Mouse (Mus musculus) kidney, postnatal 0 days (tissue): ENCODE measurements around the gene Tenm4. TPM values are rescaled to one million over a fixed set of nuclear protein-coding genes. Genes with fewer than 3 reads are reported as not detected.

Source experiments
- ATAC-seq: fragments of 200-750 bp; cut with Nextera tagmentation; replicated peaks from 2 replicates; pipeline ENCODE4 v1.8.0; 2017; ENCODE audit warnings: low read depth, moderate number of reproducible peaks, moderate TSS enrichment, moderate library complexity; ENCODE audit not compliant: low FRiP score
- DNase-seq: peaks from one replicate; pipeline ENCODE4 v3.0.0-alpha.2; 2016; ENCODE audit warnings: low spot score
- H3K27ac ChIP-seq: fragments of 300-500 bp; sonication (generic); 2 replicates; pipeline ENCODE4 v1.5.1; 2014; ENCODE audit warnings: mild to moderate bottlenecking
- H3K27me3 ChIP-seq: fragments of 300-500 bp; sonication (generic); 2 replicates; pipeline ENCODE4 v1.6.1; 2014; ENCODE audit warnings: low read length, mixed read lengths; ENCODE audit not compliant: insufficient read depth
- H3K36me3 ChIP-seq: fragments of 300-500 bp; sonication (generic); 2 replicates; pipeline ENCODE4 v1.6.1; 2014; ENCODE audit warnings: low read length, mixed read lengths; ENCODE audit not compliant: insufficient read depth
- H3K4me1 ChIP-seq: fragments of 300-500 bp; sonication (generic); replicated peaks from 2 replicates; pipeline ENCODE4 v1.6.1; 2014; ENCODE audit warnings: antibody characterized with exemption, low read length, mixed read lengths; ENCODE audit not compliant: insufficient read depth
- H3K4me2 ChIP-seq: fragments of 300-500 bp; sonication (generic); 2 replicates; pipeline ENCODE4 v1.6.1; 2014; ENCODE audit warnings: mild to moderate bottlenecking, low read length, moderate library complexity, mixed read lengths
- H3K4me3 ChIP-seq: fragments of 300-500 bp; sonication (generic); replicated peaks from 2 replicates; pipeline ENCODE4 v1.5.1; 2014; ENCODE audit warnings: low read depth, low read length
- H3K9ac ChIP-seq: fragments of 300-500 bp; sonication (generic); 2 replicates; pipeline ENCODE4 v1.6.1; 2014; ENCODE audit warnings: low read depth, low read length
- H3K9me3 ChIP-seq: fragments of 300-500 bp; sonication (generic); replicated peaks from 2 replicates; pipeline ENCODE4 v1.6.1; 2016; ENCODE audit warnings: low read length, inconsistent platforms, mixed read lengths
- CTCF ChIP-seq: IDR thresholded peaks from 2 replicates; pipeline ENCODE4 v1.5.1; 2016; ENCODE audit warnings: antibody characterized with exemption, low read depth, mild to moderate bottlenecking, moderate library complexity
- WGBS: fragments of 180-500 bp; shearing (Covaris S2); extraction: QIAGEN DNeasy Blood & Tissue Kit; methylation state at CpG from one replicate; pipeline ENCODE4 v1.1.7; 2014; 5-methylcytosine and 5-hydroxymethylcytosine counted together
- polyA plus RNA-seq: library from polyadenylated mRNA; unstranded; fragments of >200 nt; fragmentation: Nextera tagmentation; extraction: Ambion mirVana; gene quantifications from 2 replicates; pipeline ENCODE4 v1.2.1, GENCODE M21; 2015

The Tenm4 gene
- polyA plus RNA-seq, 1 experiment from 2014 or later = 22.6 TPM

DNA sequence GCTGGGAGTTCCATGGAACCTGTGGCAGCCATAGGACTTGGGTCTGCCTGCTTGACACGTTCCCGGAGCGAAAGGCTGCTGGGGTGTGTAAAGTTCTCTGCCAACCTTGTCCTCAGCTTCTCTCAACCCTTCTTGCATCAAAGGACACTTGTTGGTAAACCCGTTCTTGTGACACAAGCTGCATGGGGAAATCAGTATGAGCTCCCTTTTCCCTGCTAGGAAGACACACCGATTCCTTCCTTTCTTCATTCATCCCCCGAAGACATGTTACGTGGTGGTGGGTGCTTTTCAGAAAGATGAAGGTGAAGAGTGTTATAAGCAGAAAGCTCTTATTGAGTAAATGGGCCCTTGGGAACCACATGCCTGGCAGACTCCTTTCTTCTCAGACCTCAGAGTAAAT is 478.1 kb downstream of the Tenm4 start:
- H3K27me3 ChIP-seq = no peaks in the 10 kb centered on the region
- no peak overlapping the region for H3K9ac ChIP-seq
- H3K4me3 ChIP-seq = no peak overlapping the region
- H3K27ac ChIP-seq = no peak overlapping the region
- TF ChIP-seq CTCF = no peak
- no peak overlapping the region for H3K4me2 ChIP-seq
- H3K36me3 ChIP-seq = no peaks in the 10 kb centered on the region
- WGBS = 86% methylated on average over 7 of the region's 7 CpGs
- peaks cover 25% of the 10 kb centered on the region for H3K4me1 ChIP-seq
- H3K9me3 ChIP-seq = no peaks in the 10 kb centered on the region
- ATAC-seq = no peak
- no peak for DNase-seq

DNA sequence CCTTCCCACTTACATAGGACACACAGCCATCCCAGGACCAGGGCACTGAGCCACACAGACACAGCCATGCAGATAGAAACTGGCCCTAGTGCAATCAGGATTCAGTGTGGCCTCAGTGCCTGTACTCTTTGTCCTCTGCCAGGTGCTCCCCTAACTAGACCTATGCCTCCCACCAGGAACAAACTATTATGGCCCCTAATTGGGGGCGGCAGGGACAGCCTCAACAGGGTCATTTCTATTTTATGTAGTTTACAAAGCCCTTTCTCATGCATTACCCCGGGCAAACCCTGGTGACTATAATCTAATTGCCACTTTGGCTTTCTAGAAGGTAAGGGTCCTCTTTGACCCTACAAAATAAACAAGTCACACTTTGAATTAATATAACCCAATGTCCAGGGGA is 479.4 kb downstream of the Tenm4 start:
- WGBS = 52% methylated on average over 2 of the region's 2 CpGs
- no peaks in the 10 kb centered on the region for H3K9me3 ChIP-seq
- peaks cover 23% of the 10 kb centered on the region for H3K4me1 ChIP-seq
- no peak overlapping the region for H3K9ac ChIP-seq
- TF ChIP-seq CTCF = no peak
- H3K27me3 ChIP-seq = no peaks in the 10 kb centered on the region
- ATAC-seq = no peak
- H3K4me3 ChIP-seq = no peak overlapping the region
- DNase-seq = no peak
- H3K4me2 ChIP-seq = no peak overlapping the region
- no peaks in the 10 kb centered on the region for H3K36me3 ChIP-seq
- H3K27ac ChIP-seq = no peak overlapping the region

DNA sequence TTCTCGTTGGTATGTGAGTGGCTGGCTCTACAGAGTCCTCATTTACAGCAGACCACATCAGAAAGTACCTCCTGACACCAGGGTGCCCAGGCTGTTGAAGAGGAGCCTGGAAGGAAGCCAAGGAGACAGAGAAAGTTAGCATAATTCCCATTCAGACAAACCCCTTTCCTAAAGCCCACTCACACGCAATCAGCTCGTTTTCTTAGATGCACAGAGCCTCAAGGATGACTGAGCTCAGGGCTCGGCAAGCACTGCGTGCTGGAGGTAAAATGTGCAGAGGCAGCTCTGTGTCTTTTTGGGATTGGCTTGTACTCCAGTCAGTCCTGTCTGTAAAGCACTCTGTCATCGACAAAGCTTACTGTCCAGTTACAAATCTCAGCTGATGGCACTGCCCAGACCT is 480.0 kb downstream of the Tenm4 start:
- no peak for TF ChIP-seq CTCF
- no peak for DNase-seq
- Histone ChIP-seq H3K27me3 (no peaks in the 10 kb centered on the region), H3K4me2 (no peak overlapping the region), H3K9ac (no peak overlapping the region), H3K36me3 (no peaks in the 10 kb centered on the region), H3K27ac (no peak overlapping the region), H3K4me1 (peaks cover 23% of the 10 kb centered on the region), H3K9me3 (no peaks in the 10 kb centered on the region), H3K4me3 (no peak overlapping the region)
- no peak for ATAC-seq
- 60% methylated on average over 6 of the region's 6 CpGs for WGBS

DNA sequence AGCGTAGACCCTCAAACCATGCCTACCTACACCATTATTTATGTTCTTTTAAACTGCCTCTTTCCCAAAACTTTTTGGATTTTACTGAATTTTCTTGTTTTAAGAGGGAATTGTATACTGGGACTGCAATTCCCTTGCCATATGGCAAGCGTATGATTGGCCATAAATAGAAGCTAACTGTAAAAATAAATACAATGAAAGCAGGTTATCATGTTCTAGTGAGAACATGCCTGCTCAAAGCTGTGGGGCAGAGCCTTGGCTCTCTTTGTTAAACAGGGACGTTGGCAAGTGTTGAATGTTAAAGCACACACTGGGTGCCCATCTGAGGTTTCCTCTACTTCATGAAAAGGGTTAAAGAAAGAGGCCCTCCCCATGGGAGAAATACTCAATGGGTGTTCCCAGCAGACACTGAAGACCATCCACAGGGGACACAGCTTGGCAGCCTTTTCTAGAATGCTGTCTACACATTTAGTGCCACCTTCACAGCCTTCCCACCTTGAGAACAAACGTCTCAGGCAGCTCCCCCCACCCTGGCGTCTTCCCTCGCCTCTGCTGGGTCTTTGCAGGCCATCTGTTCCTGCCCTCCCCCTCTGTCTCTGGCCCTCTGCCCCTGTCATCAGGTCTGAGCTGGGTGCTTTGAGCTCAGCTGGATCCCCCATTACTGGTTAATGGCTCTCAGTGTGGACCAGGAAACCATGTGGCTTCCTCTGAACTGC is 480.7 kb downstream of the Tenm4 start:
- H3K4me3 ChIP-seq = no peak overlapping the region
- H3K36me3 ChIP-seq = no peaks in the 10 kb centered on the region
- TF ChIP-seq CTCF = no peak
- 44% methylated on average over 6 of the region's 6 CpGs for WGBS
- H3K4me1 ChIP-seq = peaks cover 23% of the 10 kb centered on the region
- H3K27ac ChIP-seq = no peak overlapping the region
- ATAC-seq (0 out of 2 replicates have a peak, but pooled peaks have one; percentile 23), DNase-seq (no peak)
- H3K4me2 ChIP-seq = no peak overlapping the region
- H3K9me3 ChIP-seq = no peaks in the 10 kb centered on the region
- H3K9ac ChIP-seq = no peak overlapping the region
- H3K27me3 ChIP-seq = no peaks in the 10 kb centered on the region

DNA sequence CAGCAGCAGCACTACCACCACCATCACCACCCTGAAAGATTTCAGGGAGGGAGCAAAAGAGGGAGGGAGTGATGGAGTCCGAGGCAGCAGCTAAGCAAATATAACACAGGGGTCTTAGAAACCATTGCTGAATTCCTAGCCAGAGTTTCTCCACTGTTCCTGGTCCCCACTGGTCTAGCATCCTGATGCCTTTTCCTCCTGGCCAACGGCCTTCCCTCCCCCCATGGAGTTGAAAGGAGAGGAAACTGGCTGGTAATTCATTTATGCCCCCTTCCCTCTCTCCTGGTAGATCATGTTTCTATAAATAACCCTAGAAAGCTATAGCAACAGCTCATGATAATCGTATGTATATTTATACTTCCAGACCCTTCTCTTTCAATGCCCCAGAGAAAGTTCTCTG is 481.8 kb downstream of the Tenm4 start:
- Histone ChIP-seq H3K4me1 (peaks cover 23% of the 10 kb centered on the region), H3K27me3 (no peaks in the 10 kb centered on the region), H3K9ac (no peak overlapping the region), H3K27ac (no peak overlapping the region), H3K4me2 (no peak overlapping the region), H3K9me3 (no peaks in the 10 kb centered on the region), H3K36me3 (no peaks in the 10 kb centered on the region), H3K4me3 (no peak overlapping the region)
- DNase-seq = no peak
- 13% methylated on average over 3 of the region's 3 CpGs for WGBS
- ATAC-seq = no peak
- no peak for TF ChIP-seq CTCF

DNA sequence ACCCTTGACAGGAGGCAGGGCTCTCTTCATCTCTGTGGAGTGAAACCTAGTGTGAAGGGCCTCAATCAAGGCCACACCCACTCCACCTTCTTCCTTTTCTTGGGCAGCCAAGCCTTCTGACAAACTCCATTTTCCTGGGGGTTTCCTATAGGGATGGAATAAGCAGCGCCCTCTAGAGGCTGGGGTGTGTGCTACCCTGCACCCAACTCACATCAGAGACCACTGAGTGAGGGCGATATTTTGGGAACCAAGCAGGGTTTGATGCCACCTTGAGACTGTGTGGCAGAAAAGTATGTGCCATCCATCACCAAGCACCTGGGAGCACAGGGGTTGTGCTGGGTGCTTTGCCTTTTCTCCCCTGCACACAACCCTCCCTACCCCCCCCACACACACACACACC is 483.2 kb downstream of the Tenm4 start:
- Histone ChIP-seq H3K36me3 (no peaks in the 10 kb centered on the region), H3K9ac (no peak overlapping the region), H3K4me2 (no peak overlapping the region), H3K4me1 (peaks cover 27% of the 10 kb centered on the region), H3K27ac (no peak overlapping the region), H3K4me3 (no peak overlapping the region), H3K9me3 (no peaks in the 10 kb centered on the region), H3K27me3 (no peaks in the 10 kb centered on the region)
- WGBS = 60% methylated on average over 2 of the region's 2 CpGs
- peak; percentile 40 for TF ChIP-seq CTCF
- DNase-seq = no peak
- ATAC-seq = no peak
